In genomic region chr11:32565088-32565487, GRCm38 (mm10) we compare ENCODE assay signal across 9 mouse cellular contexts. TPM values are rescaled to one million over a fixed set of nuclear protein-coding genes. Genes with fewer than 3 reads are reported as not detected.
DNase-seq lines count a peak whose midpoint lies in the region; ATAC-seq and TF ChIP-seq lines count a peak whose summit lies in the region.
"Had no signal": no experiment of that assay in that cellular context is flagged by ENCODE, and none has a peak within 500 bp of the region (broad histone marks: within the 10 kb centered on the region; RNA-seq: fewer than 3 reads in every experiment).

No protein-coding gene starts in this region.

- no peak overlapping the region for H3K4me2 ChIP-seq in lung, embryonic 16.5 days (ENCODE audit: low read depth, low read length)
- H3K4me2 ChIP-seq in limb, embryonic 12.5 days: no peak overlapping the region
- no peak overlapping the region for H3K4me2 ChIP-seq in midbrain, embryonic 11.5 days
- H3K4me2 ChIP-seq: lung, embryonic 14.5 days had no signal

- peak overlapping the region; percentile 15; the same call in 1 of the 2 replicates for H3K27ac ChIP-seq in lung, embryonic 16.5 days (ENCODE audit: low read length)
- H3K27ac ChIP-seq in bone marrow, adult 2 months (ENCODE audit: control insufficient read depth, insufficient read depth, low read depth, low read length, poor library complexity): peak overlapping the region; percentile 83
- H3K27ac ChIP-seq in limb, embryonic 12.5 days: peak overlapping the region; percentile 54; the same call in 1 of the 2 replicates
- H3K27ac ChIP-seq in midbrain, embryonic 11.5 days (ENCODE audit: low read depth, low read length): no peak overlapping the region

- H3K4me1 ChIP-seq in lung, embryonic 16.5 days (replicated peaks; ENCODE audit: control insufficient read depth, insufficient read depth, low read length): peaks cover 18% of the 10 kb centered on the region
- peaks cover 31% of the 10 kb centered on the region for H3K4me1 ChIP-seq in bone marrow, adult 2 months (ENCODE audit: control insufficient read depth, insufficient read depth, low read length)
- peaks cover 19% of the 10 kb centered on the region for H3K4me1 ChIP-seq in limb, embryonic 12.5 days (replicated peaks)
- H3K4me1 ChIP-seq in midbrain, embryonic 11.5 days (ENCODE audit: control insufficient read depth, insufficient read depth, low read length): peaks cover 3% of the 10 kb centered on the region; the same call in 1 of the 2 replicates

- TF ChIP-seq CTCF in bone marrow, adult 2 months (IDR thresholded peaks at IDR 0.05; ENCODE audit: control insufficient read depth, insufficient read depth, low read length): no peak

- ATAC-seq in lung, embryonic 16.5 days (ENCODE audit: low read depth): peak; percentile 42; the same call in 1 of the 2 replicates
- ATAC-seq in limb, embryonic 12.5 days (ENCODE audit: insufficient number of reproducible peaks, insufficient read depth, low FRiP score, low TSS enrichment, low read depth): no peak
- ATAC-seq in midbrain, embryonic 11.5 days (ENCODE audit: low FRiP score): no peak

- H3K4me3 ChIP-seq in lung, embryonic 16.5 days (ENCODE audit: low read length): no peak overlapping the region
- no peak overlapping the region for H3K4me3 ChIP-seq in bone marrow, adult 2 months (replicated peaks; ENCODE audit: control insufficient read depth, low read depth, low read length)
- H3K4me3 ChIP-seq in limb, embryonic 12.5 days (replicated peaks): no peak overlapping the region
- no peak overlapping the region for H3K4me3 ChIP-seq in midbrain, embryonic 11.5 days (ENCODE audit: low read depth, low read length)

- DNase-seq in lung, postnatal 14 days: no peak
- peak; percentile 52 for DNase-seq in skeletal muscle tissue, adult 2 months (ENCODE audit: low read depth, low spot score)
- DNase-seq in midbrain, embryonic 11.5 days (ENCODE audit: low spot score, missing footprints): no peak
- DNase-seq in adrenal gland, postnatal 25 days: no peak
- DNase-seq in layer of hippocampus, postnatal 36 days: no peak
- DNase-seq: lung, embryonic 14.5 days had no signal

- no peak for TF ChIP-seq POLR2A in bone marrow, adult 2 months (IDR thresholded peaks at IDR 0.05; ENCODE audit: borderline replicate concordance, control insufficient read depth, low read depth, low read length)

- H3K27me3 ChIP-seq in lung, embryonic 16.5 days (ENCODE audit: control insufficient read depth, insufficient read depth, low read depth, low read length): no peaks in the 10 kb centered on the region
- H3K27me3 ChIP-seq in limb, embryonic 12.5 days: no peaks in the 10 kb centered on the region
- H3K27me3 ChIP-seq in midbrain, embryonic 11.5 days (ENCODE audit: control insufficient read depth, insufficient read depth, low read length): no peaks in the 10 kb centered on the region

- H3K9ac ChIP-seq in lung, embryonic 16.5 days (ENCODE audit: low read length): no peak overlapping the region
- no peak overlapping the region for H3K9ac ChIP-seq in limb, embryonic 12.5 days (replicated peaks)
- no peak overlapping the region for H3K9ac ChIP-seq in midbrain, embryonic 11.5 days (ENCODE audit: low read length)
- H3K9ac ChIP-seq: lung, embryonic 14.5 days had no signal

- 41% methylated on average over 8 of the region's 8 CpGs for WGBS in lung, embryonic 16.5 days
- WGBS in bone marrow, adult 2 months: 7% methylated on average over 8 of the region's 8 CpGs
- 65% methylated on average over 8 of the region's 8 CpGs for WGBS in limb, embryonic 12.5 days
- WGBS in midbrain, embryonic 11.5 days: 69% methylated on average over 8 of the region's 8 CpGs

- no peaks in the 10 kb centered on the region for H3K36me3 ChIP-seq in lung, embryonic 16.5 days (ENCODE audit: control insufficient read depth, insufficient read depth, low read length)
- no peaks in the 10 kb centered on the region for H3K36me3 ChIP-seq in limb, embryonic 12.5 days
- H3K36me3 ChIP-seq in midbrain, embryonic 11.5 days (ENCODE audit: control insufficient read depth, insufficient read depth, low read length): no peaks in the 10 kb centered on the region

- no peaks in the 10 kb centered on the region for H3K9me3 ChIP-seq in lung, embryonic 16.5 days (ENCODE audit: control insufficient read depth, low read length)
- H3K9me3 ChIP-seq in limb, embryonic 12.5 days: no peaks in the 10 kb centered on the region
- no peaks in the 10 kb centered on the region for H3K9me3 ChIP-seq in midbrain, embryonic 11.5 days (ENCODE audit: control insufficient read depth, low read length)

RNA-seq across cellular contexts. Expression of gene Stk10, which starts 32.0 kb away (rescaled TPM):
- polyA plus RNA-seq in lung, embryonic 16.5 days (2015; fragmentation: Nextera tagmentation; extraction: Ambion mirVana): 2.6 and 3.2 TPM in 2 replicates
- 17.6 and 23.9 TPM in 2 replicates for polyA plus RNA-seq in bone marrow, adult 2 months (2011; ENCODE audit: insufficient read depth, insufficient read length, low replicate concordance, missing spikeins)
- 2.4 and 2.6 TPM in 2 replicates for polyA plus RNA-seq in limb, embryonic 12.5 days (2016; fragmentation: Nextera tagmentation; extraction: Ambion mirVana)
- polyA plus RNA-seq in midbrain, embryonic 11.5 days (2014; fragmentation: Nextera tagmentation; extraction: Ambion mirVana): 0.58 and 0.67 TPM in 2 replicates
- total RNA-seq in adrenal gland, postnatal 25 days (2021): 10.3 TPM in 2 replicates
- total RNA-seq in layer of hippocampus, postnatal 36 days (2021): 1 to 10 TPM; 8.3 to 8.7 TPM

RNA-seq across cellular contexts. Expression of gene Efcab9, which starts 33.2 kb away (rescaled TPM):
- 0.79 TPM in 1 of 2 replicates, not detected in the other for polyA plus RNA-seq in lung, embryonic 16.5 days (2015; fragmentation: Nextera tagmentation; extraction: Ambion mirVana)
- polyA plus RNA-seq in bone marrow, adult 2 months (2011; ENCODE audit: insufficient read depth, insufficient read length, low replicate concordance, missing spikeins): not detected in 2 replicates
- polyA plus RNA-seq in limb, embryonic 12.5 days (2016; fragmentation: Nextera tagmentation; extraction: Ambion mirVana): 0.36 and 0.59 TPM in 2 replicates
- polyA plus RNA-seq in midbrain, embryonic 11.5 days (2014; fragmentation: Nextera tagmentation; extraction: Ambion mirVana): 0.23 TPM in 1 of 2 replicates, not detected in the other
- total RNA-seq in adrenal gland, postnatal 25 days (2021): 1.5 TPM in 1 of 2 replicates, not detected in the other
- 1 to 10 TPM; 2.2 to 2.5 TPM for total RNA-seq in layer of hippocampus, postnatal 36 days (2021)
